Mouse (Mus musculus): ENCODE results near the gene Rab8b.
"Not testable (repeated sequence)": the region's sequence is repeated elsewhere in the genome, so short reads cannot be mapped to it uniquely, and the experiment has no call there.

Rab8b gene

DNA sequence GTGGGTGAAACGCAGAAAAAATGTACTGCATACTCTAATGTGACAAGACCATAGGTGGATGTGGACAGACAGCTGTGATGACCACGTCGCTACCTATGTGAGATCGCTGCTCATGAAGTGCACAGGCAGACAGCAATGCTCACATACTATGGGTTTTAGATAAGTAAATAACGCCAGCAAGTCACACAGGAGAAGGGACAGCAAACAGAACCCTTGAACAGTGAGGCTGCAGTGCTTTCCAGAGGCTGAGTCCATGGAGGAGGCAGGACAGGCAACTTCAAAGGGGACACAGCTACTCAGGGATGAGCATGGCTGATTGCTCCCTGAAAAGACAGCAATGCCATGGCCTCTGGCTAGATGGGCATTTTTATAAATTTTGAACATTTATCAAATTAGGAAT, 72.7 kb downstream of the Rab8b start:
- in situ Hi-C loops (cut with MboI, MseI): no loop called here

GRCm38 (mm10) chr9:66835097-66835480, 84.4 kb downstream of the Rab8b start:
- in situ Hi-C loops (cut with MboI, MseI): loop anchor here (5.0 kb wide), 1 partner anchor 97 kb away; no protein-coding TSS in a partner anchor

DNA sequence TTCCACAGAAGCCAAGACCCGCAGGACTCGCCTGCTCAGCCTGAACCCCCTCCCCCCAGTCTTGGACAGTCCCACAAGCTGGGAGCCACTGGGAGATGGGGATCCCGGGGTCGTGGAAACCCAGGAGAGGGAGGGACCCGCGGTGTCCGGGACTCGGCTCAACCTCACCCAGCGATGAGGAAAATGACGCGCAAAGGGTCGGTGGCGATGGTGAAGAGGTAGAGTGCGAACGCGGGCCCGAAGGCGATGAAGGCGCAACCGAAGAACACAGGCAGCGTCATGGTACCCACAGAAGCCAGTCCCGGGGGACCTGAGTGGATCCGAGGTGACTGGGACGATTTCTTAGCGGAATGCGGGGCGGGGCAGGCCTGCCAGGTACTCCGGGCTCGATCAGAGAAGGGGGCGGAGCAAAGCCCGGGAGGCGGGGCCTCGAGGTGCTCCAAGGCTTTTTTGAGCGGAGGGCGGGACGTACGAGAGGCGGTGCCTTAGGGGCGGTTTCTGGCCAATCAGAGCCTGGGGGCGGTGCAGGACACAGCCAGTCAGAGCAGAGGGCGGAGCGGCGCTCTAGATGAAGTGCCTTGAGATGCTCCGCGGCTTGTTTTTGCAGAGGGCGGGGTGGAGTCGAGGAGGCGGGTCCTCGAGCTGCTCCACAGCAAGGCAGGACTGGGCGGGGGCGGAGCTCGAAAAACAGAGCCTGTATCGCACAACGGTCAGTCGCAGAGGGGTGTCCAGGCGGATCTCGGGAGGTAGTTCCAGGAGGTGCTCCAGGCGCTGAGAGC, 85.0 kb downstream of the Rab8b start, which contains the start of gene Aph1c:
Aph1c (minus strand) TSS at position 409 of the 779 bp plus-strand sequence.
- in situ Hi-C loops (cut with MboI, MseI): loop anchor here (5.0 kb wide), 1 partner anchor 98 kb away; no protein-coding TSS in a partner anchor

DNA sequence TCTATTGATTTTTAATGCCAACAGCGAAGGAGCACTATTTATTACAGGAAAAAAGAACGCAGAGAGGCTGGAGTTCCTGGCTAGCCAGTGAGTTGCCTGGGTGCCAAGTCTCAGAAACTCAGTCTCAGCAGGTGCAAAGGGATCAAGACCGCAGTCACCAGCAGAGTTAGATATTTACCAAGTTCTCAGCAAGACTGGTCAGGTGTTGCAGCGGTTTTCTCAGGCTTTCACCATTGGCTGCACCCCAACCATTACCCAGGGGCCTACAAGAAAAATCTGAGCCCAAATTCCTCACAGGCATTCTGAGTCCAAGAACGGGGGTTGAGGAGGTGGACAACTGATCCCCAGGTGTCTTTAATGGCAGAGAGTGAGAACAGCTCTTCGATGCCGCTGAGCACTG, 85.6 kb downstream of the Rab8b start:
- in situ Hi-C loops (cut with MboI, MseI): no loop called here

GRCm38 (mm10) chr9:66832366-66832908, 87.0 kb downstream of the Rab8b start:
- in situ Hi-C loops (cut with MboI, MseI): no loop called here

GRCm38 (mm10) chr9:66825990-66826389, 93.5 kb downstream of the Rab8b start:
- in situ Hi-C loops (cut with MboI, MseI): no loop called here

- in situ Hi-C loops (cut with MboI, MseI): loop anchor here (5.0 kb wide), 1 partner anchor 40 kb away; no protein-coding TSS in a partner anchor
Observed at GRCm38 (mm10) chr9:66822255-66822654, 97.2 kb downstream of the Rab8b start.

DNA sequence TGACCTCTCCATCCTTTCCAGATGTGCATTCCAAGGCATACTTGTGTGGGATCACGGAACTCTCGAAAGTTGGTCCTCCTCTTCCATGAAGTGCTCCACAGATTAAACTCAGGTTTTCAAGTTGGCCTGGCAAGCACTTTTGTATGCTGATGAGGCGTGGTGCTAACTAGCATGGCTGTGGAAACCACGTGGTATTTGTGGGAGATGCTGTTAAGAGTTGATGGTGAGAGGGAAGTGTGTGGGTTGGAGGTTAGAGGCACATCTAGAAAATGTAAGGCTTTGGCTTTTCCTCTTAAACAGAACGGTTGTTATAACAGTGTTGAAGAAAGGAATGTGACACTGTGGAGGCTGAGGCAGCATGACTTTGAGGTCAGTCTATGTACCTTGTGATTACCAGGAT, 98.5 kb downstream of the Rab8b start:
- in situ Hi-C loops (cut with MboI, MseI): loop anchor here (5.0 kb wide), 1 partner anchor 39 kb away; no protein-coding TSS in a partner anchor

DNA sequence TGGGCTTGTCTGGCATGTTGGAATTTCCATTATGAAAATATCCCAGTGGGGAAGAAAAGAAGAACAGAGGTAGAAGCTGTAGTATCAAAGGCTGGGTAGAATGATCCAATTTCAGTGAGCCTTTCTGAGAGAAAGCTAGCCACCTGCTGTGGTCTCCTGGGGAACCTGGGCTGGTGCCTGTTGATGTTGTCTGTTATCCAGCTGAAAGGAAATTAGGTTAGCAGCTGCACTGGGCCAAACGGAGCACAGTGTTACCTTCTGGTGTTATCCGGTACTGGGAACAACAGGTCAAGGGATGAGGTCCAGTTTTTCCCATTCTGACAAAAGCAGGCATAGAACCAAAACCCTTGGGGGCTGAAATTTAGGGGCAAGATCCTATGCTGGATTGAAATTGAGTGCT, 106.1 kb downstream of the Rab8b start:
- in situ Hi-C loops (cut with MboI, MseI): no loop called here

DNA sequence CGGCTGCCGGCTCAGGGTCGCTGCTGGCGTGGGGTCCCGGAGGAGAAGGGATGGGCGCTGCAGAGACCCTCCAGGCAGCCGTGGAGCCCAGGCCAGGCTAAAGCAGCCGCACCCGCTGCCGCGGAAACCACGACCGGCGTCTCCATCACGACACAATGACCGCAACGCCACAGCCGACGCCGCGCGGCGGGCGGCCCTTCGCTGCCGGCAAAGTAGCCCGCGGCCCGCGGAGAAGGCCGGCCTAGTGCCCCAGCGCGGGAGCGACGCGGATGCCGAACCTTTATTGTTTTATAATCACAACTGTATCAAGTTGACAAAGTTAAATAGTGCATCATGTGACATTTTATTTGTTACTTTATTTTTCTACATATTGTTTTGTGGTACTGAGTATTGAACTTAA, 113.5 kb downstream of the Rab8b start:
- in situ Hi-C loops (cut with MboI, MseI): not testable (repeated sequence)

- in situ Hi-C loops (cut with MboI, MseI): no loop called here
Observed at GRCm38 (mm10) chr9:66801947-66802346, 117.5 kb downstream of the Rab8b start.

DNA sequence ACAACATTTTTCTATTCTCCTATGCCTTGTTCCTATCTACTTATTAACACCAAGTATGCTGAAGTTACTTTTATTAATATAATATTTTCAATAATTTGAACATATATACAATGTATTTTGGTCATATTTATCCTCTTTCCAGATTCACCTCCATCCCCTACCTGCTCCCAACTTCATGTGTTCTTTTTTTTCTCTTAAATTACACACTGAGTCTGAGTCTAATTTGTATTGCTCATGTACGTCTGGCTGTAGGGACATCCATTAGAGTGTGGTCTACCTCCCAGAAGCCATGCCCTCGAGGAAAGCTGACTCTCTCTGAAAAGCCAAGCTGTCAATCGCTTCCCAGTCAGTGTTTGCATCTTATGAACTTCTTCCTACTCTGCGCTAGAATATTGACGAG, 122.7 kb downstream of the Rab8b start, which contains the start of gene Gm10647:
Gm10647 (plus strand) TSS at position 301 of the 400 bp plus-strand sequence.
- in situ Hi-C loops (cut with MboI, MseI): no loop called here

- in situ Hi-C loops (cut with MboI, MseI): no loop called here
Observed at GRCm38 (mm10) chr9:66795464-66796324, 123.8 kb downstream of the Rab8b start, which contains the start of gene Aph1b. Gene Aph1b (minus strand): TSS chr9:66795490.

GRCm38 (mm10) chr9:66794629-66795463, 124.6 kb downstream of the Rab8b start:
- in situ Hi-C loops (cut with MboI, MseI): no loop called here

Data from T-helper 2 cell (primary cell).